Mouse (Mus musculus): ENCODE data around the gene Gm28230.

GRCm38 (mm10) chr2:74728303-74728680 lies 1.8 kb downstream of the Gm28230 start:
- TF ChIP-seq GATA1 (IDR thresholded peaks at IDR 0.05; ENCODE audit: low read length) (no peak), TAL1 (IDR thresholded peaks at IDR 0.05; ENCODE audit: low read length) (no peak)
